In the genomic region with DNA sequence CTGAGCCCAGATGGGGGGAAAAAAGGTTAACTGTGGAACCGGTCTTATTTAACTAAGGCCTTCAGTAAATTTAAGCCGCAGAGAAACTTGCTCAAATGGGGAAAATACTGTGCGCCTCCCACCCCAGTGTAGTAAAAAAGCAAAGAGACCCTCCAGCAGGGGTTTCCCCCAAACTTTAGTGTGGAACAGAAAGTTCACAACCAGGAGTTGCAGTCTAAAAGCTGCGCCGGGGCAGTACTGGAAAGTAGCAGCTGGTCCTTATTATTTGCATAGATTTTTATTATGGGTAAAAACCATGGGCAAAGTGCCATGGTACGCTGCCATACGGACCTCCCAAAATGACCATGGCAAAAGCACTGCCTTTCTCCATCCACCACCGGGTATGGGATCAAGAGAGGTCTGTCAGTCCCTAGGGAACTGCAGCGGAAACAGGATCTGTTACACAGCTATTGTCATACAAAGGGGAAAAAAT, we compare ENCODE assay signal across 17 mouse cellular contexts.
DNase-seq lines count a peak whose midpoint lies in the region; ATAC-seq and TF ChIP-seq lines count a peak whose summit lies in the region.
"Had no signal": no experiment of that assay in that cellular context is flagged by ENCODE, and none has a peak within 500 bp of the region (broad histone marks: within the 10 kb centered on the region; RNA-seq: fewer than 3 reads in every experiment).

No protein-coding gene starts in this region.

- TF ChIP-seq EP300 in CH12.LX (IDR thresholded peaks at IDR 0.05; ENCODE audit: low read length): peak; percentile 87

- H3K4me3 ChIP-seq in hindbrain, embryonic 11.5 days (ENCODE audit: low read depth, low read length): no peak overlapping the region
- no peak overlapping the region for H3K4me3 ChIP-seq in hindbrain, embryonic 13.5 days
- H3K4me3 ChIP-seq in CH12.LX (replicated peaks in 1 of 3; ENCODE audit: low read depth in 2 of 3, low read length in 2 of 3, poor library complexity in 1 of 3): no peak overlapping the region
- H3K4me3 ChIP-seq in embryonic facial prominence, embryonic 12.5 days: no peak overlapping the region
- no peak overlapping the region for H3K4me3 ChIP-seq in limb, embryonic 14.5 days (replicated peaks; ENCODE audit: low read length)
- H3K4me3 ChIP-seq in heart, embryonic 11.5 days (ENCODE audit: low read depth, low read length): no peak overlapping the region
- no peak overlapping the region for H3K4me3 ChIP-seq in forebrain, postnatal 0 days (ENCODE audit: low read depth, low read length)
- H3K4me3 ChIP-seq: gastrocnemius, adult 2 months; heart, embryonic 13.5 days; layer of hippocampus, adult 2 months; liver, embryonic 15.5 days; neural tube, embryonic 13.5 days had no signal

- peak; percentile 75; the same call in 1 of the 2 replicates for ATAC-seq in hindbrain, embryonic 11.5 days (ENCODE audit: low FRiP score)
- ATAC-seq in hindbrain, embryonic 13.5 days (ENCODE audit: low FRiP score): no peak
- ATAC-seq in embryonic facial prominence, embryonic 12.5 days (ENCODE audit: insufficient number of reproducible peaks, insufficient read depth, low FRiP score, low TSS enrichment): no peak
- peak; percentile 53 for ATAC-seq in limb, embryonic 14.5 days (ENCODE audit: low FRiP score, low read depth)
- no peak for ATAC-seq in heart, embryonic 11.5 days (replicated peaks; ENCODE audit: insufficient number of reproducible peaks, low FRiP score, low TSS enrichment)
- no peak for ATAC-seq in forebrain, postnatal 0 days

- peak; percentile 23 for TF ChIP-seq RAD21 in CH12.LX (IDR thresholded peaks at IDR 0.05; ENCODE audit: low read depth, low read length)

- DNase-seq in hindbrain, embryonic 11.5 days (ENCODE audit: low spot score): peak; percentile 30
- peak; percentile 90 for DNase-seq in CH12.LX (ENCODE audit: extremely low read depth)
- peak; percentile 59 for DNase-seq in limb, embryonic 14.5 days (ENCODE audit: low spot score)
- no peak for DNase-seq in layer of hippocampus, postnatal 14 days (ENCODE audit: low spot score in 2 of 2)
- no peak for DNase-seq in forebrain, postnatal 0 days
- DNase-seq: cerebellum, adult 9-10 months; gastrocnemius, adult 2 months; kidney, adult 18-20 months; kidney, postnatal 10 days; thymus, postnatal 25 days had no signal

- H3K36me3 ChIP-seq in hindbrain, embryonic 11.5 days (ENCODE audit: control insufficient read depth, insufficient read depth, low read length): no peaks in the 10 kb centered on the region
- no peaks in the 10 kb centered on the region for H3K36me3 ChIP-seq in hindbrain, embryonic 13.5 days
- H3K36me3 ChIP-seq in CH12.LX (replicated peaks in 1 of 2; ENCODE audit: control insufficient read depth in 1 of 2, insufficient read depth in 1 of 2, low read length in 1 of 2): no peaks in the 10 kb centered on the region
- H3K36me3 ChIP-seq in embryonic facial prominence, embryonic 12.5 days: no peaks in the 10 kb centered on the region
- H3K36me3 ChIP-seq in limb, embryonic 14.5 days (ENCODE audit: control insufficient read depth, insufficient read depth, low read length): no peaks in the 10 kb centered on the region
- H3K36me3 ChIP-seq in heart, embryonic 11.5 days (ENCODE audit: control insufficient read depth, insufficient read depth, low read length): no peaks in the 10 kb centered on the region
- no peaks in the 10 kb centered on the region for H3K36me3 ChIP-seq in forebrain, postnatal 0 days (ENCODE audit: insufficient read depth)
- H3K36me3 ChIP-seq: heart, embryonic 13.5 days; liver, embryonic 15.5 days; neural tube, embryonic 13.5 days had no signal

- no peak for TF ChIP-seq CTCF in CH12.LX (conservative IDR thresholded peaks at IDR 0.05 in 1 of 2, IDR thresholded peaks at IDR 0.05 in 1 of 2; ENCODE audit: low read depth in 2 of 2, low read length in 2 of 2)
- no peak for TF ChIP-seq CTCF in forebrain, postnatal 0 days (IDR thresholded peaks at IDR 0.05; ENCODE audit: low read depth)

- dilution Hi-C loops in CH12.LX (cut with MboI; ENCODE audit: extremely low pct_ligation_motif_present, extremely low pct_unique_long_range_greater_than_20kb, low sequenced_read_pairs): no loop called here

- no peaks in the 10 kb centered on the region for H3K9me3 ChIP-seq in hindbrain, embryonic 11.5 days (ENCODE audit: control insufficient read depth, low read length)
- H3K9me3 ChIP-seq in hindbrain, embryonic 13.5 days: no peaks in the 10 kb centered on the region
- H3K9me3 ChIP-seq in CH12.LX (replicated peaks; ENCODE audit: low read length): no peaks in the 10 kb centered on the region
- H3K9me3 ChIP-seq in embryonic facial prominence, embryonic 12.5 days: no peaks in the 10 kb centered on the region
- H3K9me3 ChIP-seq in limb, embryonic 14.5 days (ENCODE audit: control insufficient read depth, low read length): no peaks in the 10 kb centered on the region
- H3K9me3 ChIP-seq in heart, embryonic 11.5 days (replicated peaks; ENCODE audit: control insufficient read depth, low read length): no peaks in the 10 kb centered on the region
- no peaks in the 10 kb centered on the region for H3K9me3 ChIP-seq in forebrain, postnatal 0 days (ENCODE audit: low read length)
- H3K9me3 ChIP-seq: heart, embryonic 13.5 days; liver, embryonic 15.5 days; neural tube, embryonic 13.5 days had no signal

- no peaks in the 10 kb centered on the region for H3K27me3 ChIP-seq in hindbrain, embryonic 11.5 days (ENCODE audit: control insufficient read depth, insufficient read depth, low read length)
- H3K27me3 ChIP-seq in hindbrain, embryonic 13.5 days: no peaks in the 10 kb centered on the region
- H3K27me3 ChIP-seq in CH12.LX (replicated peaks): no peaks in the 10 kb centered on the region
- H3K27me3 ChIP-seq in embryonic facial prominence, embryonic 12.5 days: no peaks in the 10 kb centered on the region
- H3K27me3 ChIP-seq in limb, embryonic 14.5 days (ENCODE audit: control insufficient read depth, insufficient read depth, low read length): no peaks in the 10 kb centered on the region
- no peaks in the 10 kb centered on the region for H3K27me3 ChIP-seq in heart, embryonic 11.5 days (ENCODE audit: control insufficient read depth, insufficient read depth, low read length)
- no peaks in the 10 kb centered on the region for H3K27me3 ChIP-seq in forebrain, postnatal 0 days (ENCODE audit: insufficient read depth, low read length)
- H3K27me3 ChIP-seq: heart, embryonic 13.5 days; liver, embryonic 15.5 days; neural tube, embryonic 13.5 days had no signal

- H3K9ac ChIP-seq in hindbrain, embryonic 11.5 days (ENCODE audit: low read depth, low read length): no peak overlapping the region
- no peak overlapping the region for H3K9ac ChIP-seq in hindbrain, embryonic 13.5 days
- peak overlapping the region; percentile 56; the same call in 1 of the 2 replicates for H3K9ac ChIP-seq in CH12.LX (ENCODE audit: insufficient read depth, low read depth)
- no peak overlapping the region for H3K9ac ChIP-seq in embryonic facial prominence, embryonic 12.5 days
- no peak overlapping the region for H3K9ac ChIP-seq in limb, embryonic 14.5 days (ENCODE audit: low read depth, low read length, severe bottlenecking)
- H3K9ac ChIP-seq in heart, embryonic 11.5 days (ENCODE audit: low read depth, low read length): no peak overlapping the region
- no peak overlapping the region for H3K9ac ChIP-seq in forebrain, postnatal 0 days
- H3K9ac ChIP-seq: heart, embryonic 13.5 days; liver, embryonic 15.5 days; neural tube, embryonic 13.5 days had no signal

- H3K4me2 ChIP-seq in hindbrain, embryonic 11.5 days (replicated peaks; ENCODE audit: low read depth, low read length): no peak overlapping the region
- H3K4me2 ChIP-seq in hindbrain, embryonic 13.5 days: no peak overlapping the region
- H3K4me2 ChIP-seq in CH12.LX (ENCODE audit: insufficient read depth, low read depth, poor library complexity, severe bottlenecking): peak overlapping the region; percentile 96
- H3K4me2 ChIP-seq in embryonic facial prominence, embryonic 12.5 days (replicated peaks): peak overlapping the region; percentile 16; the same call in 1 of the 2 replicates
- H3K4me2 ChIP-seq in limb, embryonic 14.5 days (replicated peaks; ENCODE audit: low read depth, low read length, severe bottlenecking): no peak overlapping the region
- no peak overlapping the region for H3K4me2 ChIP-seq in heart, embryonic 11.5 days
- H3K4me2 ChIP-seq in forebrain, postnatal 0 days (ENCODE audit: low read depth): no peak overlapping the region
- H3K4me2 ChIP-seq: heart, embryonic 13.5 days; liver, embryonic 15.5 days; neural tube, embryonic 13.5 days had no signal

- 62% methylated on average over 9 of the region's 9 CpGs for WGBS in hindbrain, embryonic 11.5 days
- WGBS in hindbrain, embryonic 13.5 days: 55% methylated on average over 9 of the region's 9 CpGs
- WGBS in embryonic facial prominence, embryonic 12.5 days: 28% methylated on average over 9 of the region's 9 CpGs
- 23% methylated on average over 9 of the region's 9 CpGs for WGBS in limb, embryonic 14.5 days
- WGBS in heart, embryonic 11.5 days (ENCODE audit: insufficient replicate concordance): 76% methylated on average over 9 of the region's 9 CpGs
- 60% methylated on average over 9 of the region's 9 CpGs for WGBS in forebrain, postnatal 0 days

- H3K79me2 ChIP-seq in CH12.LX (replicated peaks; ENCODE audit: control insufficient read depth, extremely low read depth, insufficient read depth, poor library complexity, severe bottlenecking): no peaks in the 10 kb centered on the region

- no peaks in the 10 kb centered on the region for H3K4me1 ChIP-seq in hindbrain, embryonic 11.5 days (replicated peaks; ENCODE audit: control insufficient read depth, insufficient read depth, low read length)
- no peaks in the 10 kb centered on the region for H3K4me1 ChIP-seq in hindbrain, embryonic 13.5 days (replicated peaks)
- peaks cover 5 to 29% of the 10 kb centered on the region in 2 experiments for H3K4me1 ChIP-seq in CH12.LX (ENCODE audit: control insufficient read depth in 1 of 2, insufficient read depth in 2 of 2)
- peaks cover 17% of the 10 kb centered on the region; the same call in 1 of the 2 replicates for H3K4me1 ChIP-seq in embryonic facial prominence, embryonic 12.5 days
- H3K4me1 ChIP-seq in limb, embryonic 14.5 days (ENCODE audit: control insufficient read depth, insufficient read depth, low read length): 0 out of 2 replicates have a peak, but pooled peaks cover 4% of the 10 kb centered on the region
- no peaks in the 10 kb centered on the region for H3K4me1 ChIP-seq in heart, embryonic 11.5 days (ENCODE audit: control insufficient read depth, insufficient read depth, low read length)
- no peaks in the 10 kb centered on the region for H3K4me1 ChIP-seq in forebrain, postnatal 0 days (ENCODE audit: insufficient read depth)
- H3K4me1 ChIP-seq: heart, embryonic 13.5 days; liver, embryonic 15.5 days; neural tube, embryonic 13.5 days had no signal

- in situ Hi-C loops in CH12.LX (cut with MboI; ENCODE audit: low pct_ligation_motif_present, low pct_unique_long_range_greater_than_20kb, low sequenced_read_pairs): no loop called here

- no peak for TF ChIP-seq POLR2A in CH12.LX (IDR thresholded peaks at IDR 0.05; ENCODE audit: low read depth, low read length)
- no peak for TF ChIP-seq POLR2A in limb, embryonic 14.5 days (IDR thresholded peaks at IDR 0.05; ENCODE audit: borderline replicate concordance, extremely low read depth, insufficient read depth, insufficient read length)

- no peak overlapping the region for H3K27ac ChIP-seq in hindbrain, embryonic 11.5 days (ENCODE audit: low read depth, low read length)
- H3K27ac ChIP-seq in hindbrain, embryonic 13.5 days: no peak overlapping the region
- H3K27ac ChIP-seq in CH12.LX (ENCODE audit: insufficient read depth, low read depth): peak overlapping the region; percentile 73
- no peak overlapping the region for H3K27ac ChIP-seq in embryonic facial prominence, embryonic 12.5 days
- H3K27ac ChIP-seq in limb, embryonic 14.5 days (replicated peaks; ENCODE audit: low read depth, low read length): no peak overlapping the region
- no peak overlapping the region for H3K27ac ChIP-seq in heart, embryonic 11.5 days (ENCODE audit: low read depth, low read length)
- no peak overlapping the region for H3K27ac ChIP-seq in forebrain, postnatal 0 days (ENCODE audit: low read depth, low read length)
- H3K27ac ChIP-seq: gastrocnemius, adult 2 months; heart, embryonic 13.5 days; layer of hippocampus, adult 2 months; liver, embryonic 15.5 days; neural tube, embryonic 13.5 days had no signal

Comparison
In these comparisons a context has a peak if more than half of its experiments do, and no peak if none do; other contexts are left out.
1. ATAC-seq: peak in hindbrain, embryonic 11.5 days (single experiment) and limb, embryonic 14.5 days (single experiment); none in hindbrain, embryonic 13.5 days (single experiment), embryonic facial prominence, embryonic 12.5 days (single experiment), heart, embryonic 11.5 days (single experiment) and forebrain, postnatal 0 days (single experiment).
2. DNase-seq: peak in hindbrain, embryonic 11.5 days (single experiment), CH12.LX (single experiment) and limb, embryonic 14.5 days (single experiment); none in layer of hippocampus, postnatal 14 days (0 of 2) and forebrain, postnatal 0 days (single experiment).
3. H3K4me2 ChIP-seq: peak in CH12.LX (single experiment) and embryonic facial prominence, embryonic 12.5 days (single experiment); none in hindbrain, embryonic 11.5 days (single experiment), hindbrain, embryonic 13.5 days (single experiment), limb, embryonic 14.5 days (single experiment), heart, embryonic 11.5 days (single experiment) and forebrain, postnatal 0 days (single experiment).